Mouse (Mus musculus) midbrain, postnatal 0 days (tissue): ENCODE results near the gene Card10. TPM values are rescaled to one million over a fixed set of nuclear protein-coding genes. Genes with fewer than 3 reads are reported as not detected.

ENCODE experiments used
- ATAC-seq: fragments of 200-750 bp; cut with Nextera tagmentation; 2 replicates; pipeline ENCODE4 v1.8.0; 2017; ENCODE audit warnings: moderate number of reproducible peaks, mild to moderate bottlenecking, moderate TSS enrichment, moderate library complexity; ENCODE audit not compliant: low FRiP score
- DNase-seq: peaks from one replicate; pipeline ENCODE4 v3.0.0-alpha.2; 2015; ENCODE audit warnings: low spot score
- H3K27ac ChIP-seq: fragments of 300-500 bp; sonication (generic); 2 replicates; pipeline ENCODE4 v1.5.1; 2014; ENCODE audit warnings: low read depth, mild to moderate bottlenecking, low read length, mixed read lengths
- H3K27me3 ChIP-seq: fragments of 300-500 bp; sonication (generic); 2 replicates; pipeline ENCODE4 v1.6.1; 2014; ENCODE audit warnings: low read length, control low read depth, mixed read lengths; ENCODE audit not compliant: insufficient read depth
- H3K36me3 ChIP-seq: fragments of 300-500 bp; sonication (generic); 2 replicates; pipeline ENCODE4 v1.6.1; 2014; ENCODE audit warnings: low read length, control low read depth, mixed read lengths; ENCODE audit not compliant: insufficient read depth
- H3K4me1 ChIP-seq: fragments of 300-500 bp; sonication (generic); 2 replicates; pipeline ENCODE4 v1.6.1; 2014; ENCODE audit warnings: mild to moderate bottlenecking, control low read depth, antibody characterized with exemption, low read length, mixed read lengths; ENCODE audit not compliant: insufficient read depth
- H3K4me2 ChIP-seq: fragments of 300-500 bp; sonication (generic); 2 replicates; pipeline ENCODE4 v1.6.1; 2014; ENCODE audit warnings: low read depth, mild to moderate bottlenecking, low read length, mixed read lengths; ENCODE audit not compliant: poor library complexity, severe bottlenecking
- H3K4me3 ChIP-seq: fragments of 300-500 bp; sonication (generic); 2 replicates; pipeline ENCODE4 v1.5.1; 2014; ENCODE audit warnings: low read depth, mild to moderate bottlenecking, low read length, moderate library complexity
- H3K9ac ChIP-seq: fragments of 300-500 bp; sonication (generic); replicated peaks from 2 replicates; pipeline ENCODE4 v1.6.1; 2014; ENCODE audit warnings: mild to moderate bottlenecking, low read length, moderate library complexity, mixed read lengths; ENCODE audit not compliant: poor library complexity, severe bottlenecking
- H3K9me3 ChIP-seq: fragments of 300-500 bp; sonication (generic); 2 replicates; pipeline ENCODE4 v1.6.1; 2016; ENCODE audit warnings: low read length, control low read depth
- CTCF ChIP-seq: IDR thresholded peaks from 2 replicates; pipeline ENCODE4 v1.5.1; 2016; ENCODE audit warnings: antibody characterized with exemption, mild to moderate bottlenecking
- WGBS: fragments of 180-500 bp; shearing (Covaris S2); extraction: QIAGEN DNeasy Blood & Tissue Kit; methylation state at CpG from one replicate; pipeline ENCODE4 v1.1.7; 2014; 5-methylcytosine and 5-hydroxymethylcytosine counted together
- polyA plus RNA-seq: library from polyadenylated mRNA; unstranded; fragments of >200 nt; fragmentation: Nextera tagmentation; extraction: Ambion mirVana; gene quantifications from 2 replicates; pipeline ENCODE4 v1.2.1, GENCODE M21; 2015
- total RNA-seq: library from RNA; depleted of rRNA; stranded (reverse); fragments of >200 nt; gene quantifications from 2 replicates; pipeline ENCODE4 v1.2.3, GENCODE M21; 2014

The Card10 gene
- total and polyA plus RNA-seq, 2 experiments from 2014 or later: 0.71 to 2.5 TPM

DNA sequence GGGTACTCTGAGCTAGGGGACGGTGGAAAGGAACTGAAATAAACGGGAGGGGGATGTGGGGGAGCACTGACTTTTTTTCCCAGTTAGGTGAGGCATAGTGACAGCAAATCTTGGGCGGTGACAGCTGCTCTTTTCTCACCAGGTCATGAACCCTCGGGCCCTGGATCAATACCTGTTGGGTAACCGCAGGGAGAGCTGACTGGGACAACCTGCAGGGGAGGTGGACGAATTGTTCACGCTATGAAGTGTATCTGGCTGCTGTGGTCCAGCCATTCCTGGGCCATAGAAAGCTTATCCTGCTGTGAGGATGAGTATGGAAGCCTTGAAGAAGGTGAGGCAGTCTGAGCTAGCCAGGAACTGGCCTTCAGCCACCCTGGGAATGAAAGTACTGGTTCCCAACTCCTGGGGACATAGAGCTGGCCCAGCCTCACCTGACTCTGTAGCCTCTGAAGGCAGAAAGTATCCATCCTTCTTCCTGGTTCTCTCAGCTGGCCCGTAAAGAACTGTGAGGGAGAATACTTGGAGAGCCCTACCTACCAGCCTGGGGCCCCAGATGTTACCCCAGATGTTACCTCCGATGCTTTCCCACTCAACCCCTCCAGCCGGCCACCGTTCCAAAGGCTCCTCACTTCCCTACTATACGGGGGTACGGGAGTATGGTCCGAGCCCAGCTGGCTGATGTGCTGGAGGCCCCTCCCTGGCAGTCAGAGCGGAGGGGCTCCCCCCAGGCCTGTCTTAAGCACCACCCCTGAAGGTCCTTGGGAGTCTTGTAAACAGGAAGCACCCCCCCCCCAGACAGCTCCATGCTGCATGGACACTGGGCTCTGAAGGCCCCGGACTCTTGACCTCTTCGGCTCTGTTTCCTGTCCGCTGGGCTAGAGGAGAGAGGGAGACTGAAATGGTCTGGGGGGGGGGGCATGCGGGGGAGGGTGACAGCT, 29.1 kb upstream of the Card10 start:
- peak overlapping the region; percentile 59; the same call in 1 of the 2 replicates for H3K27ac ChIP-seq
- no peak for DNase-seq

GRCm38 (mm10) chr15:78830742-78831719, 28.2 kb upstream of the Card10 start:
- no peaks in the 10 kb centered on the region for H3K9me3 ChIP-seq
- no peak overlapping the region for H3K4me2 ChIP-seq
- no peak overlapping the region for H3K9ac ChIP-seq
- no peak for DNase-seq
- H3K4me3 ChIP-seq: no peak overlapping the region
- no peaks in the 10 kb centered on the region for H3K27me3 ChIP-seq
- 79% methylated on average over 10 of the region's 10 CpGs for WGBS
- no peak for TF ChIP-seq CTCF
- no peak overlapping the region for H3K27ac ChIP-seq
- ATAC-seq: no peak
- 0 out of 2 replicates have a peak, but pooled peaks cover 9% of the 10 kb centered on the region for H3K4me1 ChIP-seq
- H3K36me3 ChIP-seq: no peaks in the 10 kb centered on the region

More for the DNA sequence above, 29.1 kb upstream of the Card10 start:
- WGBS: 64% methylated on average over 18 of the region's 19 CpGs
- Histone ChIP-seq H3K9ac (no peak overlapping the region), H3K36me3 (no peaks in the 10 kb centered on the region), H3K27me3 (no peaks in the 10 kb centered on the region), H3K9me3 (no peaks in the 10 kb centered on the region), H3K4me3 (no peak overlapping the region), H3K4me1 (0 out of 2 replicates have a peak, but pooled peaks cover 9% of the 10 kb centered on the region), H3K4me2 (no peak overlapping the region)
- TF ChIP-seq CTCF: no peak
- peak; percentile 20 for ATAC-seq

- 94% methylated on average over 1 of the region's 1 CpGs for WGBS
- no peak for DNase-seq
- peak; percentile 50 for TF ChIP-seq CTCF
- Histone ChIP-seq H3K27ac (no peak overlapping the region), H3K27me3 (peaks cover 3% of the 10 kb centered on the region; the same call in 1 of the 2 replicates), H3K36me3 (no peaks in the 10 kb centered on the region), H3K4me3 (no peak overlapping the region), H3K4me1 (0 out of 2 replicates have a peak, but pooled peaks cover 6% of the 10 kb centered on the region), H3K4me2 (no peak overlapping the region), H3K9me3 (no peaks in the 10 kb centered on the region), H3K9ac (no peak overlapping the region)
- no peak for ATAC-seq
Observed at GRCm38 (mm10) chr15:78829636-78830035, 26.8 kb upstream of the Card10 start.

DNA sequence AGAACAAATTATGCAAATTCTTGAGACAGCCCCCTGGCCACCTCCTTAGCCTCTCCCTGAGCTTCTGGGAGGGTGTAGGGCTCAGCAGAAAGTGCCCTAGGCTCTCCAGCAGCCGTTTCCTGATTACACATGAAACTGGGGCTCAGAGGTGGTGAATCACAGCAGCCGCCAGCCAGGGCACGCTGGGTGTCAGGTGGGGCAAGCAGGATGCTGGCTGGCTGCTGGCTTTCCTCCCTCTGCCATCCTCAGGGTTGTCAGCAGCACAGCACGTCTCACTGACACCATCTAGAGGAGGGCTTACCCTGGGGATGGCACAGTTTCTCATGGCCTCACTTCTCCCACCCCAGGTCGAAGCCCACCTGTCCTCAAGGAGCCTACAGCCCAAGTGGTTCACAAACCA, 25.5 kb upstream of the Card10 start:
- Histone ChIP-seq H3K4me2 (no peak overlapping the region), H3K9me3 (no peaks in the 10 kb centered on the region), H3K27ac (no peak overlapping the region), H3K9ac (no peak overlapping the region), H3K4me1 (0 out of 2 replicates have a peak, but pooled peaks cover 6% of the 10 kb centered on the region), H3K4me3 (no peak overlapping the region), H3K27me3 (peaks cover 3% of the 10 kb centered on the region; the same call in 1 of the 2 replicates), H3K36me3 (no peaks in the 10 kb centered on the region)
- TF ChIP-seq CTCF: peak; percentile 31
- no peak for DNase-seq
- 16% methylated on average over 5 of the region's 5 CpGs for WGBS
- ATAC-seq: no peak

GRCm38 (mm10) chr15:78826213-78827204, 23.7 kb upstream of the Card10 start:
- no peak overlapping the region for H3K27ac ChIP-seq
- no peak overlapping the region for H3K4me3 ChIP-seq
- H3K9ac ChIP-seq: no peak overlapping the region
- 0 out of 2 replicates have a peak overlapping the region, but pooled peaks have one; percentile 12 for H3K4me2 ChIP-seq
- ATAC-seq (no peak), DNase-seq (peak; percentile 90)
- H3K27me3 ChIP-seq: peaks cover 3% of the 10 kb centered on the region; the same call in 1 of the 2 replicates
- no peaks in the 10 kb centered on the region for H3K9me3 ChIP-seq
- 0 out of 2 replicates have a peak, but pooled peaks cover 6% of the 10 kb centered on the region for H3K4me1 ChIP-seq
- H3K36me3 ChIP-seq: no peaks in the 10 kb centered on the region
- peak; percentile 89 for TF ChIP-seq CTCF
- 21% methylated on average over 28 of the region's 28 CpGs for WGBS
